Mouse (Mus musculus) ES-E14 (cell line): ENCODE data around the gene Spred3.

Experiments
- HCFC1 ChIP-seq: IDR thresholded peaks from 2 replicates; pipeline ENCODE4 v1.6.1; 2012; ENCODE audit warnings: low read length, inconsistent platforms, borderline replicate concordance; ENCODE audit not compliant: insufficient read depth
- MAFK ChIP-seq: IDR thresholded peaks from 2 replicates; pipeline ENCODE4 v1.6.1; 2014; ENCODE audit warnings: mild to moderate bottlenecking, low read depth, low read length, inconsistent platforms; ENCODE audit not compliant: insufficient read depth
- ZNF384 ChIP-seq: IDR thresholded peaks from 2 replicates; pipeline ENCODE4 v1.6.1; 2012; ENCODE audit warnings: low read depth, low read length, inconsistent platforms

GRCm38 (mm10) chr7:29122821-29123220 lies 47.4 kb downstream of the Spred3 start:
- TF ChIP-seq MAFK (no peak), ZNF384 (no peak), HCFC1 (no peak)
